Mouse (Mus musculus) midbrain, embryonic 10.5 days (tissue): Measurements from ENCODE around the gene Dmbx1. TPM values are rescaled to one million over a fixed set of nuclear protein-coding genes. Genes with fewer than 3 reads are reported as not detected.

Source experiments
- DNase-seq: peaks from one replicate; pipeline ENCODE4 v3.0.0-alpha.2; 2017; ENCODE audit warnings: low spot score
- H3K27ac ChIP-seq: fragments of 300-500 bp; sonication (generic); replicated peaks from 2 replicates; pipeline ENCODE4 v1.5.1; 2016; ENCODE audit warnings: mild to moderate bottlenecking
- H3K27me3 ChIP-seq: fragments of 300-500 bp; sonication (generic); 2 replicates; pipeline ENCODE4 v1.6.1; 2016; ENCODE audit warnings: low read depth, mild to moderate bottlenecking; ENCODE audit not compliant: poor library complexity, severe bottlenecking
- H3K36me3 ChIP-seq: fragments of 300-500 bp; sonication (generic); 2 replicates; pipeline ENCODE4 v1.6.1; 2016; ENCODE audit warnings: mild to moderate bottlenecking, moderate library complexity
- H3K4me1 ChIP-seq: fragments of 300-500 bp; sonication (generic); 2 replicates; pipeline ENCODE4 v1.6.1; 2016
- H3K4me3 ChIP-seq: fragments of 300-500 bp; sonication (generic); 2 replicates; pipeline ENCODE4 v1.5.1; 2016; ENCODE audit warnings: mild to moderate bottlenecking, moderate library complexity
- H3K9me3 ChIP-seq: fragments of 300-500 bp; sonication (generic); replicated peaks from 2 replicates; pipeline ENCODE4 v1.6.1; 2016; ENCODE audit warnings: mild to moderate bottlenecking
- WGBS: fragments of 180-500 bp; shearing (Covaris S2); methylation state at CpG from one replicate; pipeline ENCODE4 v1.1.7; 2016; 5-methylcytosine and 5-hydroxymethylcytosine counted together
- polyA plus RNA-seq: library from polyadenylated mRNA; unstranded; fragments of >200 nt; fragmentation: Nextera tagmentation; extraction: Ambion mirVana; gene quantifications from 2 replicates; pipeline ENCODE4 v1.2.1, GENCODE M21; 2016

Dmbx1 gene
- 38.5 and 39.4 TPM in 2 replicates for polyA plus RNA-seq

- Histone ChIP-seq H3K36me3 (peaks cover 13% of the 10 kb centered on the region), H3K27me3 (peaks cover 100% of the 10 kb centered on the region), H3K4me1 (peaks cover 100% of the 10 kb centered on the region), H3K27ac (peak within 1 kb of the TSS; percentile 89), H3K4me3 (peak within 1 kb of the TSS; percentile 78), H3K9me3 (no peaks in the 10 kb centered on the region)
- peak; percentile 91 for DNase-seq
- under 1% methylated on average over 71 of the region's 71 CpGs for WGBS
These were observed at the start of gene Dmbx1 for GRCm38 (mm10) chr4:115939295-115940102. Dmbx1 (minus strand) TSS chr4:115939926.

DNA sequence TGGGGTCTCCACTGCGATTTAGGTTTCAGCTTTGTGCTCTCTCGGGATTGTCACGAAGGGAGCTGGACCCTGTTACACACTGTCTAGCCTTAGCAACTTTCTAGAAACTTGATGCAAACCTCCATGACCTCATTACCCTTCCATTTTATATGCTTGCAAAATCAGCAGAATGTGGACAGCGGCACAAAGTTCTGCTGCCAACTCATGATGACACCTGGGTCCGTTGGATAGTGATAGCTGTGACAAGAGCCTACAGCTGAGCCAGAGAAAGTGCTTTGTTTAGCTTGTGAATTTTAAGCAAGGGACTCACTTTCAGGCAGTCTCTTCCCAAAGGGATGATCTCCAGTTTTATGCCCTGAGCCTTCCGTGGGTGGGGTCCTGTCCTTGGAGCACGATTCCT is 49.7 kb upstream of the Dmbx1 start:
- Histone ChIP-seq H3K27me3 (peaks cover 20% of the 10 kb centered on the region), H3K9me3 (peaks cover 5% of the 10 kb centered on the region; the same call in 1 of the 2 replicates), H3K36me3 (no peaks in the 10 kb centered on the region), H3K4me3 (no peak overlapping the region), H3K27ac (no peak overlapping the region), H3K4me1 (peaks cover 6% of the 10 kb centered on the region)
- no peak for DNase-seq
- WGBS: 85% methylated on average over 7 of the region's 7 CpGs

DNA sequence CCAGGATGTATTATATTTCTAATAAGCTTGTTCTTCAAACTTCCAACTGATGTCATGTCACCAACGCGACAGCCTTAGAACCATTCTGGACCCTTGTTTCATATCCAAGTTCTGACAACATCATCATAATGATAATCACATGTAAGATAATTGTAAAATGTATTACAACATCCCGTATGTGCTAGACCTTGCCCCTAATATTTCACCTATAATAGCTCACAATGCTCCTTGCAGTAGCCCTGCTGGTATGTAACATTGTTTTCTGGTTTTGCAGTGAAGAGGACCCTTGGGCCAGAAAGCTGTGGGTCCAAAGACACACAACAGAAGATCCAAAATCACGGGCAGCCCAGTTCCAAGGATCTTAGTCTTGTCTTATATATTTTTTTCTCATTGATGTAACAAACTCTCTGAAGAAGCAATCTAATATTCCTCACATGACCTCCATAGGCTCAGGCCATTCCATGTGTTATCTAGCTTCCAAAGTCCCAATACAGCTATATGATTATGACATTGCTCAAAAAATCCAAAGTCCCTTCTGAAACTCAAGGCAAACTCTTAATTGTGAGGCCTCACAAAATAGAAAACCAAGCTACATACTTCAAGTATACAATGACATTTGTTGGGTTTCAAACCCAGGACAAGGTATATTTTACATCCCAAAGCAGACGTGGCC is 48.3 kb upstream of the Dmbx1 start:
- H3K36me3 ChIP-seq: no peaks in the 10 kb centered on the region
- DNase-seq: no peak
- H3K4me3 ChIP-seq: no peak overlapping the region
- 82% methylated on average over 5 of the region's 5 CpGs for WGBS
- H3K27ac ChIP-seq: no peak overlapping the region
- peaks cover 32% of the 10 kb centered on the region for H3K27me3 ChIP-seq
- H3K9me3 ChIP-seq: peaks cover 5% of the 10 kb centered on the region; the same call in 1 of the 2 replicates
- H3K4me1 ChIP-seq: peaks cover 13% of the 10 kb centered on the region

- WGBS: 89% methylated on average over 1 of the region's 1 CpGs
These were observed 47.7 kb upstream of the Dmbx1 start for GRCm38 (mm10) chr4:115987436-115987835.

GRCm38 (mm10) chr4:115984967-115985366 is 45.2 kb upstream of the Dmbx1 start:
- DNase-seq: no peak
- no peaks in the 10 kb centered on the region for H3K9me3 ChIP-seq
- H3K4me1 ChIP-seq: peaks cover 23% of the 10 kb centered on the region
- no peak overlapping the region for H3K4me3 ChIP-seq
- no peak overlapping the region for H3K27ac ChIP-seq
- 32% methylated on average over 8 of the region's 8 CpGs for WGBS
- H3K27me3 ChIP-seq: peaks cover 62% of the 10 kb centered on the region
- H3K36me3 ChIP-seq: no peaks in the 10 kb centered on the region

More at GRCm38 (mm10) chr4:115987436-115987835, 47.7 kb upstream of the Dmbx1 start:
- Histone ChIP-seq H3K27me3 (peaks cover 37% of the 10 kb centered on the region), H3K4me3 (no peak overlapping the region), H3K4me1 (peaks cover 13% of the 10 kb centered on the region), H3K9me3 (peaks cover 5% of the 10 kb centered on the region; the same call in 1 of the 2 replicates), H3K27ac (no peak overlapping the region), H3K36me3 (no peaks in the 10 kb centered on the region)
- no peak for DNase-seq

- Histone ChIP-seq H3K4me1 (peaks cover 31% of the 10 kb centered on the region), H3K27me3 (peaks cover 70% of the 10 kb centered on the region), H3K9me3 (no peaks in the 10 kb centered on the region), H3K36me3 (no peaks in the 10 kb centered on the region), H3K4me3 (no peak overlapping the region), H3K27ac (no peak overlapping the region)
- WGBS: 2% methylated on average over 13 of the region's 13 CpGs
- DNase-seq: peak; percentile 91
These were observed 44.4 kb upstream of the Dmbx1 start for GRCm38 (mm10) chr4:115984111-115984510.

DNA sequence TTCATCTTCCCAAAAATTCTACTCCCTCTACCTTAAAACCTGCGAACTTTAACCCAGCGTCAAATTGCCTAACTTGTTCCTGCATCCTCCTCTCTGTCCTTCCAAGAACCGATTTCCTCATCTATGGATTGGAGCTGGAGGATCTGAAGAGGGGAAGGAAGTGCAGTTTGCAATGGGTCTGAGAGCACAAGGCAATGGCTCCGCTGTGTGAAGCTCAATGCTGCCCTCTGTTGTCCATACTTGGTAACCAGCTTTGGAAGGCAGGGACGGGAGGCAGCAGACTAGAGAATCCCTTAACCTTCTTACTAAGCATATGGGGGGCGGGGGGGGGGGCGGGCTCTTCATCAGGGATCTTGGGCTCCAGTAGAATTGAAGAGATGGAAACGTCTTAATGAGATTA is 41.0 kb upstream of the Dmbx1 start:
- H3K36me3 ChIP-seq: no peaks in the 10 kb centered on the region
- peak; percentile 85 for DNase-seq
- H3K4me3 ChIP-seq: no peak overlapping the region
- no peaks in the 10 kb centered on the region for H3K9me3 ChIP-seq
- H3K27me3 ChIP-seq: peaks cover 92% of the 10 kb centered on the region
- peaks cover 65% of the 10 kb centered on the region for H3K4me1 ChIP-seq
- H3K27ac ChIP-seq: no peak overlapping the region
- WGBS: 0% methylated on average over 7 of the region's 8 CpGs

- WGBS: under 1% methylated on average over 39 of the region's 39 CpGs
- Histone ChIP-seq H3K9me3 (no peaks in the 10 kb centered on the region), H3K36me3 (no peaks in the 10 kb centered on the region), H3K27ac (peak overlapping the region; percentile 64), H3K27me3 (peaks cover 97% of the 10 kb centered on the region), H3K4me1 (peaks cover 67% of the 10 kb centered on the region), H3K4me3 (peak overlapping the region; percentile 48)
- DNase-seq: peak; percentile 50
These were observed 39.7 kb upstream of the Dmbx1 start for GRCm38 (mm10) chr4:115979437-115979836.

GRCm38 (mm10) chr4:115978911-115979310 is 39.2 kb upstream of the Dmbx1 start:
- WGBS: 13% methylated on average over 4 of the region's 4 CpGs
- H3K4me3 ChIP-seq: peak overlapping the region; percentile 48
- no peak for DNase-seq
- H3K36me3 ChIP-seq: no peaks in the 10 kb centered on the region
- H3K27me3 ChIP-seq: peaks cover 98% of the 10 kb centered on the region
- H3K27ac ChIP-seq: peak overlapping the region; percentile 64
- H3K9me3 ChIP-seq: no peaks in the 10 kb centered on the region
- peaks cover 62% of the 10 kb centered on the region for H3K4me1 ChIP-seq

DNA sequence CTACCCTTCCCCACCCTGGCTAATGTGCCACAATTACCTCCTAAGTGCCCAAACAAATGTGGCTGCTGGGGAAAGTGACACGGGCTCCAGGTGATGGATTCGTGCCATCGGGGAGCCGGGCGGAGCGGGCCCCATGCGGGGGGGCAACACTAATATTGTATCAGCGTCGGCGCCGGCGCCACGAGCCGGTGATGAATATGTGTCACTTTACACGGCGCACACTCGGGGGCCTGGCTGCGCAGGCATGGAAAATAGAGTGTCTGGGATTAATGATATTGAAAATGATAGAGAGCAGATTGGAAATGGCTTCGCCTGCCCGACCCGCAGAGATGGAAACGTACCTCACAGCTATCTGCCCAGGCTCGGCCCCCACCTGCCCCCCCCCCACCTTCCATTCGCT is 32.8 kb upstream of the Dmbx1 start:
- peaks cover 72% of the 10 kb centered on the region for H3K4me1 ChIP-seq
- no peaks in the 10 kb centered on the region for H3K36me3 ChIP-seq
- DNase-seq: no peak
- peaks cover 100% of the 10 kb centered on the region for H3K27me3 ChIP-seq
- 75% methylated on average over 24 of the region's 24 CpGs for WGBS
- no peak overlapping the region for H3K27ac ChIP-seq
- H3K4me3 ChIP-seq: no peak overlapping the region
- H3K9me3 ChIP-seq: no peaks in the 10 kb centered on the region

DNA sequence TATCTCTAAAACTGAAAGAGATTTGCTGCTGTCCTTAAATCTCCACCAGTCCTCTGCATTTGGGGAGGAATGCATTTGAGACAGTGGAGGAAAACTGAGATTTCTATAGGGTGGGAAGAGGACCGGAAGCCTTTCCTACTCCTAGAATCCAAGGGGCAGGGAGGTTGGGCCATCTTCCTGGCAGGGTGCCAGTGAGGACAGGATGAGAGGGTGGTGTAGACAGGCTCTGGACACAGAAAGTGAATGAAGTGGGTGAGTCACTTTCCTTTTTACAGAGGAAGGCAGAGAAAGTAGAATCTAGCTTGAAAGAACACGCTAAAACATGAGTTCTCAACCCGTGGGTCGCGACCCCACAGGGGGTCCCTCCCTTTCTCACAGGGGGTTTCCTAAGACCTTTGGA is 24.7 kb upstream of the Dmbx1 start:
- WGBS: 9% methylated on average over 5 of the region's 5 CpGs
- DNase-seq: no peak
- H3K4me3 ChIP-seq: 0 out of 2 replicates have a peak overlapping the region, but pooled peaks have one; percentile 2
- H3K27me3 ChIP-seq: peaks cover 100% of the 10 kb centered on the region
- no peaks in the 10 kb centered on the region for H3K9me3 ChIP-seq
- no peaks in the 10 kb centered on the region for H3K36me3 ChIP-seq
- peaks cover 88% of the 10 kb centered on the region for H3K4me1 ChIP-seq
- H3K27ac ChIP-seq: peak overlapping the region; percentile 85

- Histone ChIP-seq H3K4me1 (peaks cover 88% of the 10 kb centered on the region), H3K4me3 (peak overlapping the region; percentile 56)
- no peak for DNase-seq
These were observed 24.0 kb upstream of the Dmbx1 start for GRCm38 (mm10) chr4:115963751-115964150.

More at GRCm38 (mm10) chr4:115963751-115964150, 24.0 kb upstream of the Dmbx1 start:
- Histone ChIP-seq H3K27me3 (peaks cover 100% of the 10 kb centered on the region), H3K27ac (peak overlapping the region; percentile 85), H3K36me3 (no peaks in the 10 kb centered on the region), H3K9me3 (no peaks in the 10 kb centered on the region)
- WGBS: 6% methylated on average over 6 of the region's 6 CpGs
